ENCODE assay signal across 22 mouse cellular contexts in genomic region chr2:135918116-135918515, GRCm38 (mm10).
DNase-seq lines count a peak whose midpoint lies in the region; ATAC-seq and TF ChIP-seq lines count a peak whose summit lies in the region.
"Had no signal": no experiment of that assay in that cellular context is flagged by ENCODE, and none has a peak within 500 bp of the region (broad histone marks: within the 10 kb centered on the region; RNA-seq: fewer than 3 reads in every experiment).

No protein-coding gene starts in this region.

- no peak overlapping the region for H3K4me3 ChIP-seq in cerebellum, adult 2 months (replicated peaks; ENCODE audit: insufficient read depth, low read depth, low read length)
- no peak overlapping the region for H3K4me3 ChIP-seq in limb, embryonic 13.5 days
- no peak overlapping the region for H3K4me3 ChIP-seq in limb, embryonic 10.5 days
- H3K4me3 ChIP-seq in brown adipose tissue, adult 24 weeks (ENCODE audit: insufficient read depth, low read depth, low read length) = no peak overlapping the region
- H3K4me3 ChIP-seq: embryonic facial prominence, embryonic 12.5 days; forebrain, embryonic 12.5 days; gastrocnemius, adult 2 months; heart, embryonic 13.5 days; hindbrain, embryonic 12.5 days had no signal

- H3K9me3 ChIP-seq in limb, embryonic 13.5 days = no peaks in the 10 kb centered on the region
- no peaks in the 10 kb centered on the region for H3K9me3 ChIP-seq in limb, embryonic 10.5 days (replicated peaks)
- H3K9me3 ChIP-seq: embryonic facial prominence, embryonic 12.5 days; forebrain, embryonic 12.5 days; heart, embryonic 13.5 days; hindbrain, embryonic 12.5 days had no signal

- H3K27ac ChIP-seq in cerebellum, adult 2 months (ENCODE audit: insufficient read depth, low read length) = peak overlapping the region; percentile 37; the same call in 1 of the 2 replicates
- no peak overlapping the region for H3K27ac ChIP-seq in limb, embryonic 13.5 days
- no peak overlapping the region for H3K27ac ChIP-seq in limb, embryonic 10.5 days
- H3K27ac ChIP-seq in brown adipose tissue, adult 24 weeks (replicated peaks; ENCODE audit: low read depth, low read length) = peak overlapping the region; percentile 21; the same call in 1 of the 2 replicates
- H3K27ac ChIP-seq: embryonic facial prominence, embryonic 12.5 days; forebrain, embryonic 12.5 days; gastrocnemius, adult 2 months; heart, embryonic 13.5 days; hindbrain, embryonic 12.5 days had no signal

- DNase-seq in cerebellum, adult 2 months = peak in 1 of 2 experiments; percentile 45
- DNase-seq in cerebellum, adult 11 months = no peak
- DNase-seq in limb, embryonic 10.5 days (ENCODE audit: low spot score) = no peak
- DNase-seq in kidney, adult 9 months = no peak
- DNase-seq: adrenal gland, postnatal 36 days; cerebellum, adult 8-10 months; cerebellum, postnatal 14 days; embryo, embryonic 11 days; gastrocnemius, adult 2 months; gastrocnemius, postnatal 25 days; heart, postnatal 10 days; heart, postnatal 4 days had no signal

- H3K27me3 ChIP-seq in cerebellum, adult 2 months (ENCODE audit: control insufficient read depth, insufficient read depth, low read length) = no peaks in the 10 kb centered on the region
- H3K27me3 ChIP-seq in limb, embryonic 13.5 days = no peaks in the 10 kb centered on the region
- H3K27me3 ChIP-seq in limb, embryonic 10.5 days (ENCODE audit: low read depth, poor library complexity, severe bottlenecking) = no peaks in the 10 kb centered on the region
- H3K27me3 ChIP-seq: CH12.LX; embryonic facial prominence, embryonic 12.5 days; forebrain, embryonic 12.5 days; heart, embryonic 13.5 days; hindbrain, embryonic 12.5 days had no signal

- peaks cover 34% of the 10 kb centered on the region for H3K4me1 ChIP-seq in cerebellum, adult 2 months (ENCODE audit: control insufficient read depth, insufficient read depth, low read length)
- H3K4me1 ChIP-seq in limb, embryonic 13.5 days = peaks cover 30% of the 10 kb centered on the region
- 0 out of 2 replicates have a peak, but pooled peaks cover 2% of the 10 kb centered on the region for H3K4me1 ChIP-seq in limb, embryonic 10.5 days
- peaks cover 34% of the 10 kb centered on the region for H3K4me1 ChIP-seq in brown adipose tissue, adult 24 weeks (ENCODE audit: control insufficient read depth, insufficient read depth, insufficient read length, low read length)
- H3K4me1 ChIP-seq: embryonic facial prominence, embryonic 12.5 days; hindbrain, embryonic 12.5 days had no signal

- no peak for TF ChIP-seq CTCF in cerebellum, adult 2 months (IDR thresholded peaks at IDR 0.05; ENCODE audit: borderline replicate concordance, insufficient read depth, low read depth, low read length)

- 17% methylated on average over 5 of the region's 5 CpGs for WGBS in cerebellum, adult 2 months
- 53% methylated on average over 5 of the region's 5 CpGs for WGBS in limb, embryonic 13.5 days
- 94% methylated on average over 5 of the region's 5 CpGs for WGBS in limb, embryonic 10.5 days

- no peak for TF ChIP-seq POLR2A in cerebellum, adult 2 months (IDR thresholded peaks at IDR 0.05; ENCODE audit: borderline replicate concordance, insufficient read depth, low read length)

- no peak overlapping the region for H3K4me2 ChIP-seq in limb, embryonic 13.5 days (replicated peaks)
- H3K4me2 ChIP-seq: embryonic facial prominence, embryonic 12.5 days; forebrain, embryonic 12.5 days; heart, embryonic 13.5 days; hindbrain, embryonic 12.5 days had no signal

- H3K9ac ChIP-seq in limb, embryonic 13.5 days = no peak overlapping the region
- H3K9ac ChIP-seq: embryonic facial prominence, embryonic 12.5 days; forebrain, embryonic 12.5 days; heart, embryonic 13.5 days; hindbrain, embryonic 12.5 days had no signal

- peak; percentile 54; the same call in 1 of the 2 replicates for ATAC-seq in limb, embryonic 13.5 days (ENCODE audit: low FRiP score, low read depth)
- ATAC-seq: hindbrain, embryonic 16.5 days; inflammation-experienced regulatory T-cells, adult 6 months; intestine, postnatal 0 days had no signal

- no peaks in the 10 kb centered on the region for H3K36me3 ChIP-seq in limb, embryonic 13.5 days
- no peaks in the 10 kb centered on the region for H3K36me3 ChIP-seq in limb, embryonic 10.5 days
- H3K36me3 ChIP-seq: embryonic facial prominence, embryonic 12.5 days; forebrain, embryonic 12.5 days; heart, embryonic 13.5 days; hindbrain, embryonic 12.5 days had no signal

Comparison
In these comparisons a context has a peak if more than half of its experiments do, and no peak if none do; other contexts are left out.
1. H3K27ac ChIP-seq: peak in cerebellum, adult 2 months (single experiment) and brown adipose tissue, adult 24 weeks (single experiment); none in limb, embryonic 13.5 days (single experiment) and limb, embryonic 10.5 days (single experiment).